Mouse (Mus musculus): ENCODE data around the gene Tshz2. TPM values are rescaled to one million over a fixed set of nuclear protein-coding genes. Genes with fewer than 3 reads are reported as not detected.

The Tshz2 gene
- polyA plus RNA-seq, 1 experiment from 2014 or later, result 22.7 TPM

GRCm38 (mm10) chr2:169600163-169600562, 32.6 kb upstream of the Tshz2 start:
- no peak overlapping the region for H3K9ac ChIP-seq
- 57% methylated on average over 6 of the region's 6 CpGs for WGBS
- no peak overlapping the region for H3K4me2 ChIP-seq
- H3K4me1 ChIP-seq, result peaks cover 9% of the 10 kb centered on the region; the same call in 1 of the 2 replicates
- H3K27ac ChIP-seq, result no peak overlapping the region
- no peaks in the 10 kb centered on the region for H3K27me3 ChIP-seq (replicated peaks)
- no peak overlapping the region for H3K4me3 ChIP-seq
- H3K36me3 ChIP-seq (replicated peaks), result no peaks in the 10 kb centered on the region
- no peaks in the 10 kb centered on the region for H3K9me3 ChIP-seq
- no peak for ATAC-seq (replicated peaks)

- no peak overlapping the region for H3K4me2 ChIP-seq
- no peak overlapping the region for H3K4me3 ChIP-seq
- no peak overlapping the region for H3K27ac ChIP-seq
- WGBS, result 81% methylated on average over 13 of the region's 13 CpGs
- H3K27me3 ChIP-seq (replicated peaks), result no peaks in the 10 kb centered on the region
- H3K9me3 ChIP-seq, result no peaks in the 10 kb centered on the region
- H3K36me3 ChIP-seq (replicated peaks), result no peaks in the 10 kb centered on the region
- no peak for ATAC-seq (replicated peaks)
- no peak overlapping the region for H3K9ac ChIP-seq
- peaks cover 6% of the 10 kb centered on the region for H3K4me1 ChIP-seq
These were observed 25.7 kb upstream of the Tshz2 start for GRCm38 (mm10) chr2:169606901-169607678.

- H3K9ac ChIP-seq, result no peak overlapping the region
- peaks cover 6% of the 10 kb centered on the region for H3K4me1 ChIP-seq
- H3K27ac ChIP-seq, result no peak overlapping the region
- WGBS, result 83% methylated on average over 2 of the region's 2 CpGs
- H3K36me3 ChIP-seq (replicated peaks), result no peaks in the 10 kb centered on the region
- H3K4me2 ChIP-seq, result no peak overlapping the region
- no peaks in the 10 kb centered on the region for H3K27me3 ChIP-seq (replicated peaks)
- H3K9me3 ChIP-seq, result no peaks in the 10 kb centered on the region
- ATAC-seq (replicated peaks), result no peak
- H3K4me3 ChIP-seq, result no peak overlapping the region
These were observed 25.0 kb upstream of the Tshz2 start for GRCm38 (mm10) chr2:169607787-169608186.

- 65% methylated on average over 13 of the region's 13 CpGs for WGBS
- Histone ChIP-seq H3K9ac (no peak overlapping the region), H3K4me2 (no peak overlapping the region), H3K9me3 (no peaks in the 10 kb centered on the region), H3K4me1 (peaks cover 6% of the 10 kb centered on the region), H3K4me3 (no peak overlapping the region), H3K27ac (no peak overlapping the region), H3K36me3 (replicated peaks) (no peaks in the 10 kb centered on the region), H3K27me3 (replicated peaks) (no peaks in the 10 kb centered on the region)
- ATAC-seq (replicated peaks), result no peak
These were observed 22.9 kb upstream of the Tshz2 start for GRCm38 (mm10) chr2:169609956-169610355.

- Histone ChIP-seq H3K4me1 (peaks cover 6% of the 10 kb centered on the region), H3K36me3 (replicated peaks) (no peaks in the 10 kb centered on the region), H3K27ac (no peak overlapping the region), H3K27me3 (replicated peaks) (no peaks in the 10 kb centered on the region), H3K4me3 (no peak overlapping the region), H3K9me3 (no peaks in the 10 kb centered on the region), H3K4me2 (no peak overlapping the region), H3K9ac (no peak overlapping the region)
- WGBS, result 77% methylated on average over 8 of the region's 8 CpGs
- no peak for ATAC-seq (replicated peaks)
These were observed 21.9 kb upstream of the Tshz2 start for GRCm38 (mm10) chr2:169610882-169611281.

- 23% methylated on average over 7 of the region's 7 CpGs for WGBS
These were observed 21.3 kb upstream of the Tshz2 start for GRCm38 (mm10) chr2:169611557-169611956.

GRCm38 (mm10) chr2:169614683-169615082, 18.1 kb upstream of the Tshz2 start:
- Histone ChIP-seq H3K27me3 (replicated peaks) (no peaks in the 10 kb centered on the region), H3K4me2 (no peak overlapping the region), H3K27ac (no peak overlapping the region), H3K36me3 (replicated peaks) (no peaks in the 10 kb centered on the region), H3K9me3 (no peaks in the 10 kb centered on the region), H3K9ac (no peak overlapping the region), H3K4me1 (peaks cover 6% of the 10 kb centered on the region), H3K4me3 (no peak overlapping the region)
- no peak for ATAC-seq (replicated peaks)
- WGBS, result 55% methylated on average over 4 of the region's 4 CpGs

More at GRCm38 (mm10) chr2:169611557-169611956, 21.3 kb upstream of the Tshz2 start:
- Histone ChIP-seq H3K9me3 (no peaks in the 10 kb centered on the region), H3K4me1 (peaks cover 6% of the 10 kb centered on the region), H3K27ac (no peak overlapping the region), H3K4me3 (no peak overlapping the region), H3K4me2 (no peak overlapping the region), H3K27me3 (replicated peaks) (no peaks in the 10 kb centered on the region), H3K36me3 (replicated peaks) (no peaks in the 10 kb centered on the region), H3K9ac (no peak overlapping the region)
- ATAC-seq (replicated peaks), result no peak

- WGBS, result 72% methylated on average over 6 of the region's 6 CpGs
- ATAC-seq (replicated peaks), result no peak
These were observed 16.8 kb upstream of the Tshz2 start for GRCm38 (mm10) chr2:169615998-169616397.

GRCm38 (mm10) chr2:169621201-169621710, 11.6 kb upstream of the Tshz2 start:
- Histone ChIP-seq H3K4me2 (peak overlapping the region; percentile 5; the same call in 1 of the 2 replicates), H3K9me3 (no peaks in the 10 kb centered on the region), H3K27me3 (replicated peaks) (no peaks in the 10 kb centered on the region), H3K4me3 (no peak overlapping the region), H3K27ac (no peak overlapping the region), H3K9ac (no peak overlapping the region), H3K4me1 (peaks cover 9% of the 10 kb centered on the region), H3K36me3 (replicated peaks) (no peaks in the 10 kb centered on the region)
- no peak; the same call in 1 of the 2 replicates for ATAC-seq (replicated peaks)
- WGBS, result 44% methylated on average over 15 of the region's 15 CpGs

More at GRCm38 (mm10) chr2:169615998-169616397, 16.8 kb upstream of the Tshz2 start:
- no peak overlapping the region for H3K27ac ChIP-seq
- H3K27me3 ChIP-seq (replicated peaks), result no peaks in the 10 kb centered on the region
- H3K4me3 ChIP-seq, result no peak overlapping the region
- peaks cover 8% of the 10 kb centered on the region for H3K4me1 ChIP-seq
- no peak overlapping the region for H3K4me2 ChIP-seq
- no peak overlapping the region for H3K9ac ChIP-seq
- no peaks in the 10 kb centered on the region for H3K9me3 ChIP-seq
- H3K36me3 ChIP-seq (replicated peaks), result no peaks in the 10 kb centered on the region

- no peak for ATAC-seq (replicated peaks)
These were observed 2.7 kb upstream of the Tshz2 start for GRCm38 (mm10) chr2:169630070-169630469.

GRCm38 (mm10) chr2:169633491-169634289, 877 bp downstream of the Tshz2 start:
- no peaks in the 10 kb centered on the region for H3K9me3 ChIP-seq
- H3K27me3 ChIP-seq (replicated peaks), result no peaks in the 10 kb centered on the region
- H3K4me1 ChIP-seq, result peaks cover 33% of the 10 kb centered on the region
- H3K27ac ChIP-seq, result peak overlapping the region; percentile 75
- H3K4me3 ChIP-seq, result peak overlapping the region; percentile 68
- under 1% methylated on average over 35 of the region's 38 CpGs for WGBS
- H3K4me2 ChIP-seq, result peak overlapping the region; percentile 97
- H3K36me3 ChIP-seq (replicated peaks), result no peaks in the 10 kb centered on the region
- H3K9ac ChIP-seq, result peak overlapping the region; percentile 67
- ATAC-seq (replicated peaks), result peak; percentile 46

More at GRCm38 (mm10) chr2:169630070-169630469, 2.7 kb upstream of the Tshz2 start:
- H3K4me3 ChIP-seq, result no peak overlapping the region
- no peak overlapping the region for H3K4me2 ChIP-seq
- H3K4me1 ChIP-seq, result peaks cover 17% of the 10 kb centered on the region
- H3K9me3 ChIP-seq, result no peaks in the 10 kb centered on the region
- H3K36me3 ChIP-seq (replicated peaks), result no peaks in the 10 kb centered on the region
- H3K27me3 ChIP-seq (replicated peaks), result no peaks in the 10 kb centered on the region
- WGBS, result 82% methylated on average over 3 of the region's 3 CpGs
- no peak overlapping the region for H3K27ac ChIP-seq
- no peak overlapping the region for H3K9ac ChIP-seq

GRCm38 (mm10) chr2:169634619-169635382, 2.0 kb downstream of the Tshz2 start:
- Histone ChIP-seq H3K4me3 (peak overlapping the region; percentile 68), H3K4me1 (peaks cover 33% of the 10 kb centered on the region), H3K4me2 (peak overlapping the region; percentile 97), H3K9ac (peak overlapping the region; percentile 67), H3K27me3 (replicated peaks) (no peaks in the 10 kb centered on the region), H3K27ac (no peak overlapping the region), H3K9me3 (no peaks in the 10 kb centered on the region), H3K36me3 (replicated peaks) (no peaks in the 10 kb centered on the region)
- whole genome bisulfite sequencing, result 49% methylated on average over 17 of the region's 17 CpGs
- ATAC-seq (replicated peaks), result no peak
